In the genomic region with DNA sequence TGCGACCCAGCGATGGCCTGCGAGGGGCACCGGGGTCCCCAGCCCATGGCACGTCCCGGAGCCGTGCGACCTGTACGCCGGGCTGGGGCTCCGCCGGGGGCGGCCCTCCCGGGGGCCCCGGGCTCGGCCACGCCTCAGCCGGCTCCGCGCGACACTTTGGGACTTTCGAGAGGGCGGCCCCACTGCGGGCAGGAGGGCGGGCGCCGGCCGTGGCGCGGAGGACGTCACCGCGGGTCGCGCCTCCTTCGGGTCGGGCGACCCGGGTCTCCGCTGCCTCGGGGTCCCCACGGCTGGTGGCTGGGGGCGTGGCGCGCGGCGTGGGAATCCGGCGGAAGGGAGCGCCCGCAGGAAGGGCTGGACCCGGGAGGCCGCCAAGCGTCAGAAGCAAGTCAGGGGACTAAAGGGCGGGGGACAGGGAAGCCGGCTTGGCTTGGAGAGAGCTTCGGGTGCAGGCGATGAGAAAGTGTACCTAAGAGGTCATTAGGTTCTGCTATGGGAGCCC, we compare ENCODE assay signal across 7 mouse cellular contexts.
DNase-seq lines count a peak whose midpoint lies in the region; ATAC-seq and TF ChIP-seq lines count a peak whose summit lies in the region.

No protein-coding gene starts in this region.

- under 1% methylated on average over 57 of the region's 58 CpGs for WGBS in forebrain, embryonic 11.5 days
- WGBS in liver, embryonic 13.5 days (ENCODE audit: insufficient replicate concordance), result under 1% methylated on average over 58 of the region's 58 CpGs

- no peak overlapping the region for H3K27ac ChIP-seq in layer of hippocampus, adult 2 months
- peak overlapping the region; percentile 50; the same call in 1 of the 2 replicates for H3K27ac ChIP-seq in cortical plate, adult 2 months (ENCODE audit: insufficient read depth, low read length)
- H3K27ac ChIP-seq in forebrain, embryonic 11.5 days (ENCODE audit: low read depth, low read length), result no peak overlapping the region
- no peak overlapping the region for H3K27ac ChIP-seq in liver, embryonic 13.5 days

- no peaks in the 10 kb centered on the region for H3K9me3 ChIP-seq in forebrain, embryonic 11.5 days (ENCODE audit: control insufficient read depth, low read length)
- no peaks in the 10 kb centered on the region for H3K9me3 ChIP-seq in liver, embryonic 13.5 days (replicated peaks)

- peak overlapping the region; percentile 23 for H3K9ac ChIP-seq in forebrain, embryonic 11.5 days (ENCODE audit: low read length)
- H3K9ac ChIP-seq in liver, embryonic 13.5 days, result no peak overlapping the region

- no peak for TF ChIP-seq CTCF in layer of hippocampus, adult 2 months (conservative IDR thresholded peaks at IDR 0.05)
- no peak for TF ChIP-seq CTCF in cortical plate, adult 2 months (IDR thresholded peaks at IDR 0.05; ENCODE audit: extremely low read depth, insufficient read depth, low read length)

- peak overlapping the region; percentile 65 for H3K4me3 ChIP-seq in layer of hippocampus, adult 2 months
- peak overlapping the region; percentile 53 for H3K4me3 ChIP-seq in cortical plate, adult 2 months (ENCODE audit: insufficient read depth, low read length)
- H3K4me3 ChIP-seq in forebrain, embryonic 11.5 days (ENCODE audit: low read depth, low read length), result peak overlapping the region; percentile 55
- H3K4me3 ChIP-seq in liver, embryonic 13.5 days (replicated peaks), result peak overlapping the region; percentile 40

- no peaks in the 10 kb centered on the region for H3K36me3 ChIP-seq in forebrain, embryonic 11.5 days (ENCODE audit: control insufficient read depth, insufficient read depth, low read length)
- no peaks in the 10 kb centered on the region for H3K36me3 ChIP-seq in liver, embryonic 13.5 days

- H3K4me2 ChIP-seq in forebrain, embryonic 11.5 days (ENCODE audit: low read depth, low read length, severe bottlenecking), result peak overlapping the region; percentile 100
- H3K4me2 ChIP-seq in liver, embryonic 13.5 days, result peak overlapping the region; percentile 59

- H3K4me1 ChIP-seq in cortical plate, adult 2 months (ENCODE audit: control insufficient read depth, insufficient read depth, low read length), result peaks cover 2% of the 10 kb centered on the region; the same call in 1 of the 2 replicates
- no peaks in the 10 kb centered on the region for H3K4me1 ChIP-seq in forebrain, embryonic 11.5 days (replicated peaks; ENCODE audit: control insufficient read depth, insufficient read depth, low read length)
- H3K4me1 ChIP-seq in liver, embryonic 13.5 days (replicated peaks), result no peaks in the 10 kb centered on the region

- ATAC-seq in forebrain, embryonic 11.5 days (replicated peaks; ENCODE audit: low FRiP score), result peak; percentile 79
- ATAC-seq in liver, embryonic 13.5 days (ENCODE audit: low read depth), result no peak

- H3K27me3 ChIP-seq in forebrain, embryonic 11.5 days (ENCODE audit: control insufficient read depth, insufficient read depth, low read length), result peaks cover 11% of the 10 kb centered on the region
- peaks cover 28% of the 10 kb centered on the region for H3K27me3 ChIP-seq in liver, embryonic 13.5 days

- no peak for DNase-seq in layer of hippocampus, adult 2 months (ENCODE audit: low spot score in 2 of 2)
- no peak for DNase-seq in layer of hippocampus, adult 9-10 months (ENCODE audit: low spot score)
- DNase-seq in forebrain, embryonic 11.5 days (ENCODE audit: low spot score), result peak; percentile 71
- DNase-seq in liver, embryonic 13.5 days, result no peak
- DNase-seq in testis, postnatal 10 days (ENCODE audit: low spot score), result peak; percentile 45
- no peak for DNase-seq in B cell, adult 2 months

- TF ChIP-seq POLR2A in cortical plate, adult 2 months (IDR thresholded peaks at IDR 0.05; ENCODE audit: extremely low read depth, insufficient read depth, low read length), result no peak

Comparison
In these comparisons a context has a peak if more than half of its experiments do, and no peak if none do; other contexts are left out.
1. DNase-seq: peak in forebrain, embryonic 11.5 days (single experiment) and testis, postnatal 10 days (single experiment); none in layer of hippocampus, adult 2 months (0 of 2), layer of hippocampus, adult 9-10 months (single experiment), liver, embryonic 13.5 days (single experiment) and B cell, adult 2 months (0 of 2).
2. Peak in every context shown above with its lines, with median percentiles within 50 percentile points of each other: H3K4me3 ChIP-seq.